Mouse (Mus musculus) urinary bladder, postnatal 14 days (tissue): ENCODE data around the gene Haus8.
"Not testable (repeated sequence)": the region's sequence is repeated elsewhere in the genome, so short reads cannot be mapped to it uniquely, and the experiment has no call there.

Experiments
- DNase-seq: peaks from one replicate; pipeline ENCODE4 v3.0.0; 2021; ENCODE audit warnings: low spot score

Gene Haus8

GRCm38 (mm10) chr8:71286223-71286622 lies 13.5 kb upstream of the Haus8 start:
- not testable (repeated sequence) for DNase-seq

DNA sequence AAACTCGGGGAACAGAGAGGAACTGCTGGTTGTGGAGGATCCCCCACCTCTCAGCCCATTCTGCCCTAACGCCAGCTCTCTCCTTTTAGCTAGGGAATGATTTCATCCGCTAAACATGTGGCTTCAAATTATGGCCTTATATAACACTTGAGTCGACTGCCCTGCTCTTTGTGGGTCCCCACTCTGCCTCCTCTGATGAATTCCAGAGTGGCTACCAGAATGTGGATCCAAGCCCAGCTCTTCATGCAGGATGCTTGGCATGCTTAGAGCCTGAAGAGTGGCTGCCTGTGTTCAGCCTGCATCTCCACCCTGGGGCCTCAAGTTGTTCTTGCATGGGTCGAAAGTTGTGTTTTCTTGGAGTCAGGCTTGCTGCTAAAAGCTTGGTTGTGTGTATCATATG lies 9.9 kb upstream of the Haus8 start:
- no peak for DNase-seq

DNA sequence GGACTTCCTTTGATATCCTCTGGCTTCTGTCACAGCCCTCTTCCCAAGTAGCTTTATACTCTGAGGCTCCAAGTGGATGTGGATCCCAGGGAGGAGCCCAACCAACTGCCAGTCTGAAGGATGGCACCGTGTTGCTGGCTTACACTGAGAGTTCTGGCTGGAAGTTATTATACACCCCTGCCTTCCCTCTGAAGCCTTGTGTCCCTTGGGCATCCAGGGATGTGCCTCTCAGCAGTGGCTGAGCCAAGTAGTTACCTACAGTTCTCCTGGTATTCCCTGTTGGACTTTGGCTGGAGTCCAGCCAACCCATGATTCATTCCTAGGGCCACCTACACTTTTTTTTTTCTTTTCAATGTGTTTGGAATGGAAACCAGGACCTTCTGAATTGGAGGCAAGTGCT lies 9.0 kb upstream of the Haus8 start:
- not testable (repeated sequence) for DNase-seq

DNA sequence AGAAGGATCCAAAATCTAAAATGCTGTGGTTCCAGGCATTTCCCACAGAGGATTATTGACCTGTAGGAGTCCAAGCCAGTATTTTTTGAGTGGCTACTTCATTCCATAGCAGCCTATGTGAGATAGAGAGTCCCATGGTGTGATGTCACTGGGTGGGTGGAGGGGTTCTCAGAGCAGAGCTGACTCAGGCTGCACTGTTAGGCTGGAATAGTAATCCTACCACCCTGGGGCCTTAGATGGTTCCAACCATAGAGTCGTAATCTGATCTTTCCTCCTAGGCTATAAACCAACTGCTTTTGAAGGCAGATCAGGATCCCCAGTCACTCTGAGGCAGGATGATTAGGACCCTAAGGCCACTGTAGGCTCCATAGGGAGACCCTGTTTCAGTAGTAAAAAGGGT lies 6.7 kb upstream of the Haus8 start:
- not testable (repeated sequence) for DNase-seq

DNA sequence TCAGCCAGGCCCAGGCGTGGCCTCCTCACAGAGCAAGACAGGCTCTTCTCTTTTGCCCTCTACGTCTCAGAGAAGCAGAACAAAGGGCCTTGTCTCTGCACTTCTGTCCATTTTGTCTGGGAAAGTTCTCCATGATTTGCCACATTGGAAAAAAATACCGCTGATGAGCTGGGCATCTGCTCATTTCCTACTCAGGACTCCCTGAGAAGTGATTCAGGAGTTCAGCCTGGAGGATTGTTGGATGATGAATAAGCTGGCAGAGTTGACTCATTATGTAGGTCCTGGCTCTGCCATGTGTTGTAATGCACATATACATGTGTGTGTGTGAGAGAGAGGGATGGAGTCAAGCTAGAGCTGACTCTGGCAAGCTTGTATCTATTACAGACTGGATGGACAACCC lies 3.4 kb upstream of the Haus8 start:
- no peak for DNase-seq

DNA sequence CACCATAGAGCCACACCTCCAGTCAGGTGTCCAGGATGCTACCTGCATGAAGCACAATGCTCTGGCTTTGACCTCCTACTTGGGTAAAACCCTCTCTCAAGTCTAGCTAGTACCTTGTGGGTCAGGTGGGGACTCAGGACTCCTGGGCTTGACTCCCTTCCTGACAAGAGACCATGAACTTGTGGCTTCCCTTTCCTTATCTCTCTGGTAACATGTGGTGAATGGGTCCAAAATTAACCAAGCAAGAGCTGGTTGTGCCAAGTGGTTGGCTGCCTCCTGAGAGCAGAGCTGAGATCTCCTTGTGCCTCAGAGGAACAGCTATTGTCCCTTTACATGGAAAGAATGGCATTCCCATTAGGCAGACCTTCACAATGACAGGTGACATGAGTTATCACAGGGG lies 1.7 kb upstream of the Haus8 start:
- no peak for DNase-seq

- peak; percentile 66 for DNase-seq
These were observed 397 bp upstream of the Haus8 start for GRCm38 (mm10) chr8:71273151-71273510.

DNA sequence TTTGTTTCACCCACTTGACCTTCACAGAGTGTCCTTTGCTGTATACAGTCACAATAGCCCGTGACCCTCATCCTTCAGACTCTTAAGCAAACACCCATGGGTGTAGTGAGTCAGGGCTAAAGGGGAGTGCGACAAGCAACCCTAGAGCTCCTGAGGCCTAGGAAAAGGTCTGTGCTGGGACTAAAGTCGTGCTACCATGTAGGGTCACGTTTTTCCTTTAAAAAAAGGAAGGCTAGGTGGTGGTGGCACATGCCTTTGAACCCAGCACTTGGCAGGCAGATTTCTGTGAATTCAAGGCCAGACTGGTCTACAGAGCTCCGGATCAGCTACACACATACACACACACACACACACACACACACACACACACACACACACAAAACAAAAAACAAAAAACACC lies 1.1 kb downstream of the Haus8 start:
- DNase-seq: no peak

DNA sequence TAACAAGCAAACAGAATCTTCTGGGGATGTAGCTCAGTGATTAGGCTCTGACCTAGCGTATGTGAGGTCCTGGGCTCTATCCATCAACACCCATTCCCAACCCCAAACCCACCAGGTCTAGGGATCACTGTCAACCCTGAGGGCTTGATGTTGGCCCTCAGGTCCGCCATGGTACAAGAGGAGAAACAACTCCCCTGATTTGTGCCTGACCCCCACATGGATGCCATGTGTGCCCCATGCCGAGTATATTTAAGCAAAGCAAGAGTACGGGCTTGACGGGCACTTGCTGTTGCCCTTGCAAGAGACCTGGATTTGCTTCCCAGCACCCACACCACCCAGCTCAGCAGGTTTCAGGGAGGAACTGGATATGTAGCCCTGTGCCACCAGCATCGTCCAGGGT lies 4.4 kb downstream of the Haus8 start:
- DNase-seq: not testable (repeated sequence)

DNA sequence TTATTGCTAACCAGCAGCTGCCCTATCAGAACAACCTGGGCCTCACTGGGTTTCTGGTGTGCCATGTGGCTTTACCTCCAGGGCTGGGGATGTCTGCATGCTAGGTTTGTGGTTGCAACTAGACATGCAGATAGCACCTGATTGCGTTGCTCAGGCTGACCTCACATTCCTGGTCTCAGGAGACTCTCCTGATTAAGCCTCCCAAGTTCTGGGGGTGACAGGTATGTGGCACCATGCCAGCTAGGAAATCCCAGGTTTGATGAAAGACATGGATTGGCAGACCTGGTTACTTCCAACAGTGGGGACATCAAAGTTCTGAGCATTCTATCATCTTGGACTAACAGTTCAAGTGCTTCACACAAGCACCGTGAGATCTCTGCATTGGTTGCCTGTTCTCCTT lies 5.0 kb downstream of the Haus8 start:
- no peak for DNase-seq

DNA sequence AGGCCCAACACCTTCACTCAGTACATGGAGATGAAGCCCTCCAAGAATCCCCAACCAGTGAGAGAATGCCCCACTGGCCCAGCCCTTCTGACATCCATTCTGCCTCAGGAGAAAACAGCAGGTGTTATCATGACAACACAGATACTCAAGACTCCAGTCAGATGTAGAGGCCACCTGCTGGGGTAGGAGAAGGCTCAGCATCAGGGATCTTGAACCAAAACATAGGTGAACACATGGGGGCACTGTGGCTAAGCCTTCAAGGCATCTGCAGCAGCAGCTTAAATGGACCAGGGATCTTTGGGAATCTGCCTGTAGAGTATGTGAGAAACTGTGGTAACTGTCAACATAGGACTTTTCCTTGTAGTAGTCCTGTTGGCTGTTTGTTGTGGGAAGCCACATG lies 11.5 kb downstream of the Haus8 start:
- no peak for DNase-seq

- no peak for DNase-seq
These were observed 16.0 kb downstream of the Haus8 start for GRCm38 (mm10) chr8:71256545-71257232.

DNA sequence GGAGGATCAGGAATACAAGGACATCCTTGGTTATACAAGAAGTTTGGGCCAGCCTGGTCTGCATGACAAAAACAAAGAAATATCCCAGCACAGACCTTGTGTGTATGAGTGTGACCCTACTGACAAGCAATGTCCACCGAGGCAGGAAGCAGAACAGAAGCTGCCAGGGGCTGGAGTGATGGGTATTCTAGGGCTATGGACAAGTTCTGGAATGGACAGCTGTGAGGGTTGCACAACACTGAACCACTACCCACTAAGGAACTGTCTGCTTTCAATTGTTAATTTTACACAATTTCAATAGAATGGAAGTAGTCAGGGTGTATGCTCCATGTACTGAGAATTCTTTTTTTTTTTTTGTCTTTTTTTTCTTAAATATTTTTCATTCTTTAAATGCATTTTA lies 24.5 kb downstream of the Haus8 start:
- no peak for DNase-seq

DNA sequence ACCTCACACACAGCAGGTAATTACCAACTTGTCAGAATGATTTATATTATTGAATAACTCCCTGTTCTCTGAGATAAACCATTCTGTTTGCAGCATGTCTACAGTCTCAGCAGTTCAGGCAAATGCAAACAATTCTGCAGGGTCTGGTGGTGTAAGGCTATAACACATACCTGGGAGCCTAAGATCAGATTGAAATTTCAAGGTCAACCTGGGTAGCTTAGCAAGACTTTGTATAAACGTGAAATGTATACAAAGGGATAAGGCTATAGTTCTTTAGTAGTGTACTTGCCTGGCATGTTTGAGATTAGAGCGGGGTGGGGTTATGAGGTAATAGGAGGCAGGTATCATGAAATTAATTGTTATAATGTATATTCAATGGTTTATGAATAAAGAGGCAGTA lies 30.0 kb downstream of the Haus8 start:
- no peak for DNase-seq

DNA sequence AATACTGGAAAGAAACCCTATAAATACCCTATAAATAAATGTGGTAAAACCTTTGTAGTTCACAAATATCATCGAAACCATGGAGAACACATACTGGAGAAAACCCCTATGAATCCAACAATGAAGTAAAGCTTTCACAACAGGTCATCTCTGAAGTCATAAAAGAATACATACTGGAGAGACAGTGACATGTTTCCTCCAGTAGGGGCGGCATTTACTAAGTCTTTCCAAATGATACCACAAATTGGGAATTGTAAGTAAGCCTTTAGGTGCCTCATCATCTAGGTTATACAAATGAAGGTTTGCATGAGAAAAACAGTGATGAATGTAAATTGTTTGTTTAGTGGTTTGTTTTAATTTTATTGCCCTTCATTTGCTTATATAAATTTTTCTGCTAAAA lies 48.2 kb downstream of the Haus8 start:
- DNase-seq: no peak

DNA sequence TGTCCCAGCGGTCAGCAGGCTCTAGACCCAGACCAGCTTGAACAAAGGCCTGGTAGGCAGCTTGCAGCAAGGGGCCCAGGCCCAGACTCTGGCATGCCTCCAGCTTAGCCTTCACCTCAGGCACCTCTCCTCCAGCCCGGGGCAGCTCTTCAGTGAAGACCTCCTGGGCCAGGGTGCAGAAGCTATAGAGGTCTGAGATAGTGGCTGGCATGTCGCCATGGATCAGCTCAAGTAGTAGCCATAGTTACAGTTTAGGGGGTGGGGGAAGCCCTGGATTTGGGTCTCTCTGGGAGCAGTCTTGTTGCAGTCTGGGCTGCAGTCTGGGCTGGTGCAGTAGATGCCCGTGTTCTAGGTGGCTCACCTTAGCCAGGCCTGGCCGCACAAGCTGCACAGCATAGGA lies 58.5 kb downstream of the Haus8 start:
- DNase-seq: not testable (repeated sequence)

DNA sequence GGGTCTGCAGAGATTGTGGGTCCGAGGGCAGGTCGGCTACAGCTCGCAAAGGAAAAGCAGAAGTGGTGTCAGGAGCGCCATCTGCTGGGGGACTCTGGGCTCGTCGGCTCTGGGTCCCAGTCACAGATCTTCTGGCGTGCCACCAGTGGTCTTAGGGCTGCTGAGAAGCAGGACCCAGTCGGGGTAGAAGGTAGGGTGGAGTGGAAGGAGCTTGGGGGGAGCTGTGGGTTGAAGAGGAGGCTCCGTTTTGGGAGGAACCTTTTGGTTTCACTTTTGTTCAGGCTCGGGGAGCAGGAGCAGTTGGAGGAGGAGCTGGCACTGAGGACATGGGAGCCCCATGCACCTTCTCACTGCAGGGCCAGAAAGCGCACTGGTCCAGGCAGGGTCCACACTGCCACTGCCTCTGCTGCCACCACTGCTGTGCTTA lies 67.2 kb downstream of the Haus8 start:
- DNase-seq: not testable (repeated sequence)
